Mouse (Mus musculus): ENCODE measurements around the gene Rac2. TPM values are rescaled to one million over a fixed set of nuclear protein-coding genes. Genes with fewer than 3 reads are reported as not detected.

Gene Rac2
- polyA plus RNA-seq, 1 experiment from 2014 or later, result 11.1 TPM

DNA sequence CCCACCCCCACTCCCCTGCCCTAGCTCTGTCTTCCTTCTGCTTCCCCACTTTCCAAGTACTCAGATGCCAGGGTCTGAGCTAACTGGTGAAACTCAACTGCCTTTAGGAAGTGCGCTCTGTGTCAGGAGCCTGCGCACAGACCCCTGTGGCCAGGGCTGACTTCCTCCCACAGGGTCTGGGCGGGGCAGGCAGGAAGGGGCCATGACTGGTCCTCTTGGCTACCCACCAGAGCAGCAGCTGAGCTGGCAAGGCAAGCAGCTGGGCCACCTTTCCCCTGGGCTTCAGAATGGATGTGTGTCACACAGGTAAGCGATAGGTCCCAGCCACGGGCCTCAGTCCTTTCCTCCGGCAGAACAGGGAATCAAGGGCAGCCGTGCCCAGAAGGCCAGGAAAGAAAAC lies 24.3 kb upstream of the Rac2 start, which contains the start of gene Cyth4:
Gene Cyth4 (plus strand): TSS at position 134 of the 400 bp plus-strand sequence.
- Histone ChIP-seq H3K9ac (no peak within 1 kb of the TSS), H3K36me3 (no peaks in the 10 kb centered on the region)
- WGBS, result 84% methylated on average over 7 of the region's 7 CpGs

DNA sequence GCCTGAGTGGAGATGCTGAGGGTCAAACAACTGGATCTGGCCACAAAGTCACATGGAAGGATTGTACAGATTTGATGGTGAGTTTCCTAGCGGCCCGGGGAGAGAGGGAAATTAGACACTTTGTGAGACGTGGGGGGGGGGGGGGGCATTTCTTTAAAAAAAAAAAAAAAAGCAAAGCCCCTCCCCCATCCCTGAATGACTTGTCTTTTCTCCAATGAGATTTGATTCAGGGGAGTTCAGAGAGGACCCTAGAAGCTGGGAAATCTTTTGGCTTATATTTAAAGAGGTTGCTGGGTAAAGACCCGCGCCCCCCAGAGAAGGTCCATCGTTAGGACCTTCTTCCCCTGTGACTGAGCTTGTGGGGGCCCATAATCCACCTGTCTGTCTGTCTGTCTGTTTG lies 23.9 kb upstream of the Rac2 start:
- Histone ChIP-seq H3K4me1 (peaks cover 3% of the 10 kb centered on the region; the same call in 1 of the 2 replicates), H3K4me3 (replicated peaks) (no peak overlapping the region), H3K36me3 (no peaks in the 10 kb centered on the region), H3K4me2 (no peak overlapping the region), H3K27ac (no peak overlapping the region), H3K9ac (no peak overlapping the region), H3K9me3 (replicated peaks) (no peaks in the 10 kb centered on the region), H3K27me3 (no peaks in the 10 kb centered on the region)
- ATAC-seq (replicated peaks; ENCODE audit: low FRiP score), result no peak
- WGBS, result 85% methylated on average over 6 of the region's 6 CpGs

More for the DNA sequence above, 24.3 kb upstream of the Rac2 start, which contains the start of gene Cyth4:
- H3K4me2 ChIP-seq, result peak within 1 kb of the TSS; percentile 5; the same call in 1 of the 2 replicates
- H3K4me1 ChIP-seq, result no peaks in the 10 kb centered on the region
- H3K4me3 ChIP-seq (replicated peaks), result no peak within 1 kb of the TSS
- no peaks in the 10 kb centered on the region for H3K27me3 ChIP-seq
- no peaks in the 10 kb centered on the region for H3K9me3 ChIP-seq (replicated peaks)
- ATAC-seq (replicated peaks; ENCODE audit: low FRiP score), result peak; percentile 41; the same call in 1 of the 2 replicates
- H3K27ac ChIP-seq, result peak within 1 kb of the TSS; percentile 7; the same call in 1 of the 2 replicates

DNA sequence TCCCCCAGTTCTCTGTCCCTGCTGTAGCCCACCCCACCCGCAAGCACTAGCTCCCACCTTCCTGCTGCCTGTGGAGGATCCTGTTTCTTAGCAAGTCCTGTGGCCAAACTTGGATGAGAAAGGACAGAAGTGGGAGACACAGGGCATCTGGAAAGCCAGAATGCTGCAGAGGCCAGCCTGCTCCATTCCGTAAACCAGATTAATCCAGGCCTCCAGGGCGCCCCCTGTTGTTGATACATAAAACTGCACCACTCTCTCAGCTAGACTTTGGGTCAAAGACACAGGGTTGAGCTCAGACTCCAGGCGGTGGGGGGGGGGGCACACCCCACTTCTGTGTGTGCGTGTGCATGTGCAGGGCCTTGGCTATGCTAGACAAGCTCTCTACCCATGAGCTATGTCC lies 22.9 kb upstream of the Rac2 start:
- Histone ChIP-seq H3K27ac (no peak overlapping the region), H3K9me3 (replicated peaks) (no peaks in the 10 kb centered on the region), H3K36me3 (no peaks in the 10 kb centered on the region), H3K4me2 (no peak overlapping the region), H3K9ac (no peak overlapping the region), H3K4me3 (replicated peaks) (no peak overlapping the region), H3K27me3 (no peaks in the 10 kb centered on the region), H3K4me1 (peaks cover 11% of the 10 kb centered on the region; the same call in 1 of the 2 replicates)
- 71% methylated on average over 5 of the region's 5 CpGs for WGBS
- no peak for ATAC-seq (replicated peaks; ENCODE audit: low FRiP score)

DNA sequence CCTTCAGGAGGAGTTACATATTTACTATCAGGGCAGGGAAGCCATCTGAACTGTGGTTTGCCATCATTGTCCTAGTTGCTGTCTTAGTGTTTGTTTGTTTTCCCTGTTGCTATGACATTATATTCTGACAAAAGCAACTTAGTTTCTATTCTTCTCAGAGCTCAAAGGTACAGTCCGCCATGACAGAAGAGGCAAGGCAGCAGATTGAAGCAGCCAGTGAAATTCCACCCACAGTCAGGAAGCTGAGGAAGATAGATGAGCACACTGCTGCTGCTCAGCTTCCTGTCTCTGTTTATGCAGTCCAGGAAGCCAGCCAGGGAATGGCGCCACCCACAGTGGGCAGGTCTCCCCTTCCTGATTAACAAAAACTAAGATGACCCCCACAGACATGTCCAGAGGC lies 22.2 kb upstream of the Rac2 start:
- no peak overlapping the region for H3K9ac ChIP-seq
- no peak overlapping the region for H3K4me2 ChIP-seq
- no peak overlapping the region for H3K27ac ChIP-seq
- ATAC-seq (replicated peaks; ENCODE audit: low FRiP score), result no peak
- no peaks in the 10 kb centered on the region for H3K27me3 ChIP-seq
- no peaks in the 10 kb centered on the region for H3K36me3 ChIP-seq
- no peaks in the 10 kb centered on the region for H3K9me3 ChIP-seq (replicated peaks)
- no peak overlapping the region for H3K4me3 ChIP-seq (replicated peaks)
- H3K4me1 ChIP-seq, result peaks cover 11% of the 10 kb centered on the region; the same call in 1 of the 2 replicates
- WGBS, result 89% methylated on average over 2 of the region's 2 CpGs

DNA sequence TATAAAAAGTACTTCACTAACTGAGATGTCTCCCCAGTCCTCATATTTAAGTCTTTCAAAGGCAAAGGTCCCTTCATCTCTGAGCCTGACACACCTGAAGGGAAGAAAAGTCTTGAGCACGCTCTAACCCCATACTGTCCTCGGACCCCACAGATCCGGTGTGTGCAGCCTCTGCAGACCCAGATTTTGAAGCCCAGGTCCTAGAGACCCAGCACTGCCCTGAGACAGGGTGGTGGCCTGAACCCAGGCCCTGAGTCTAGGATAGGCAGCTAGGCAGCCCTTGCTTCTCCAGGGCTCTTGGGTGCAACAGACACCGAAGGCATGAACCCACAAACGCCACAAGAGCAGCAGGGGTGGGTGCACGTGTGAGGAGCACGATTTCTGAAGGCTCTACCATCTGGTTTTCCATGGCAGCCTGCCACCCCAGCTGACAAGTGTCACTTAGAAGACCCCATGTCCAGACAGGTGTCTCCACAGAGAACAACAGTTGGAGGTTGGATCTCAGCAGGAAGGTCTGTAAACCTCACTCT lies 21.4 kb upstream of the Rac2 start:
- 91% methylated on average over 7 of the region's 7 CpGs for WGBS
- H3K9me3 ChIP-seq (replicated peaks), result no peaks in the 10 kb centered on the region
- ATAC-seq (replicated peaks; ENCODE audit: low FRiP score), result no peak
- no peak overlapping the region for H3K27ac ChIP-seq
- no peaks in the 10 kb centered on the region for H3K36me3 ChIP-seq
- H3K4me1 ChIP-seq, result peaks cover 11% of the 10 kb centered on the region; the same call in 1 of the 2 replicates
- no peak overlapping the region for H3K9ac ChIP-seq
- no peak overlapping the region for H3K4me2 ChIP-seq
- no peak overlapping the region for H3K4me3 ChIP-seq (replicated peaks)
- H3K27me3 ChIP-seq, result no peaks in the 10 kb centered on the region

DNA sequence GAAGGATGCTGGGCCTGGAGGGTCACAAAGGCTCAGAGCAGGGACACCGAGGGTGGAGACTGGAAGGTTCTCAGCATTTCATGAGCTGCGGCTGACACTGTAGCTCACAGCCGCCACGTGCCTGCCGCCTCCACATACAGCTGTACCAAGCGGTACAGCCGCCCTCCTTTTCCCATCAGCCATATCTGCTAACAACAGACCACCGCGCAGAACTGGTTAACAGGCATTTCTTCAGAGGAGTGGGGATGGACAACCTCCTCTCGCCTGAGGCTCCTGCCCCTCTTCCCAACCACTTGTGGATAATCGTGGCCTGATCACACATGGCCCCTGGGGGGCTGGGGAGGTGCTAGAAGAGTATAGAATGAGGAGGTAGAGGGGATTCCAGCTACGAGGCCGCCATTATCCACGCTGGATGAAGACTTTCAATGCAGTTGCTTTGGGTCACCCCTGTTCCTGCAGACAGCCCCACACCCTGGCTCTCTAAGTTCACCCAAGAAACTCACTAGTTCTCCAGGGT lies 19.9 kb upstream of the Rac2 start:
- Histone ChIP-seq H3K36me3 (no peaks in the 10 kb centered on the region), H3K4me3 (replicated peaks) (no peak overlapping the region), H3K4me1 (peaks cover 11% of the 10 kb centered on the region; the same call in 1 of the 2 replicates), H3K4me2 (no peak overlapping the region), H3K27me3 (no peaks in the 10 kb centered on the region), H3K9me3 (replicated peaks) (no peaks in the 10 kb centered on the region), H3K9ac (no peak overlapping the region), H3K27ac (no peak overlapping the region)
- 73% methylated on average over 14 of the region's 14 CpGs for WGBS
- ATAC-seq (replicated peaks; ENCODE audit: low FRiP score), result no peak

DNA sequence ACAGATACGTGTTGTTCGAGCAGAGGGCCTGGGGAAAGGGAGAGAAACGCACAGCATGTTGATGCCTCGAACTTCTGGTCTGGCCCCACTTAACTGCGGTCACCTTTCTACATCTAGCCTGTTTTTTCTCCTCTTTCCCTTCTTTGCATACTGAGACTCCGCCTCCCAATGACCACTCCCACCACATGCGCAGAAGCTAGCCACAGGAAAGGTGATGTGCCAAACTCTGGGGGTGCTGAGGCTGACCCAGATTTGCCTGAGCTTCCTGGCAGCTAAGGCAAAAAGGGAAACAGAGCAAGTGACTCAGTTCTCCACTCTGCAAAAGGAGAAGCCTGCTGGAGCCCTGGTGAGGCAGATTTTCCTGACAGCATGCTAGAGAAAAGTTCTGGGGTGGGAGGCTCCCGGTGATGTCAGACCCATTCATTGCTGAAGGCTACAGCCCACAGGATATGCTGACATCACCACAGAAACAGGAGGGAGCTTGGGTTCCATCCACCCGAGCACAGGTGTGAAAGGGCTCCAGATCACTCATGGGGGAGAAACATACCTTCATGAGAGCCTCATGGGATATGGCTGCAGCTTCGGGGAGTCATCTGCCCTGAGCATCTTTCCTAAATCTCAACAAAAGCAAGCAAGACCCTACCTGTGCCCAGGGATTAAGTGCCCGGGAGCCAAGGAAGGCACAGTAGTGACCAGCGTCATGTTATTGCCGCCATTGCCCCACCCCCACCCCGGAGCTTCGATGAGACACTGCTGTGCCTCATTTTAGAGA lies 19.3 kb upstream of the Rac2 start:
- 50% methylated on average over 15 of the region's 15 CpGs for WGBS
- ATAC-seq (replicated peaks; ENCODE audit: low FRiP score), result no peak
- Histone ChIP-seq H3K4me3 (replicated peaks) (no peak overlapping the region), H3K4me1 (peaks cover 11% of the 10 kb centered on the region; the same call in 1 of the 2 replicates), H3K4me2 (no peak overlapping the region), H3K9me3 (replicated peaks) (no peaks in the 10 kb centered on the region), H3K9ac (no peak overlapping the region), H3K27ac (no peak overlapping the region), H3K36me3 (no peaks in the 10 kb centered on the region), H3K27me3 (no peaks in the 10 kb centered on the region)

DNA sequence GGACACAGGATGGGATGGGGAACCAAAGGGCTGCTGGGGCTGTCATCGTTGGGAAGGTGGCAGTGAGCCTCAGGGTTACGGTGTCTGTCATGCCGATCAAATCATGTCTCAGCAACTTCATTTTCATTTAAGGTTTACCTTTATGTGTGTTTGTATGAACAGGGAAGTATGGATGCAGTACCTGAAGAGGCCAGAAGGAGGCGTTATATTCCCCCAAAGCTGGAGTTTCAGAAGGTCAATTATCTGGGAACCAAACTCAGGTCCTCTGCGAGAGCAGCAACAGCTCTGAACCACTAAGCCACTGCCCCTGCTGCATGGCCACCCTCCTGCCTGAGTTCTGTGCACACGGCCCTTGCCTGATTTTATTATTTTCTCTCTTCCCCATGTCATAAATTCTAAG lies 18.2 kb upstream of the Rac2 start:
- Histone ChIP-seq H3K4me3 (replicated peaks) (no peak overlapping the region), H3K27me3 (no peaks in the 10 kb centered on the region), H3K9me3 (replicated peaks) (no peaks in the 10 kb centered on the region), H3K27ac (no peak overlapping the region), H3K4me1 (peaks cover 11% of the 10 kb centered on the region; the same call in 1 of the 2 replicates), H3K36me3 (no peaks in the 10 kb centered on the region), H3K9ac (no peak overlapping the region), H3K4me2 (no peak overlapping the region)
- WGBS, result 73% methylated on average over 6 of the region's 6 CpGs
- no peak for ATAC-seq (replicated peaks; ENCODE audit: low FRiP score)

DNA sequence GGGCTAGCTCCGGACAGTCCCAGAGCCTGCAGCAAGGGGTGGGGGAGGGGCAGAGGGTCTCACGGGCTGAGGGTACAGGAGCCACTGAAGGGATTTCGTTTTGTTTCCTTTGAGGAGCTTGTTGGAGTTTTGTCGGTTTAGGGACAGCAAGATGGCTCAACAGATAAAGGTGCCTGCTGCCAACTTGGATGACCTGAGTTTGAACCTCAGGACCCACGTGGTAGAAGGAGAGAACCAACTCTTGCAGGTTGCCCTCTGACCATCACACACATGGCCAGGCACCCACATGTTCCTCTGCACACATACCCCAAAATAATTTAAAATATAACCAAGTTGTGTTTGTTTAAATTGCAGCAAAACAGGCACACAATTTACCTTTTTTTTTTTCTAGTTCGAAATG lies 17.4 kb upstream of the Rac2 start:
- no peak for ATAC-seq (replicated peaks; ENCODE audit: low FRiP score)
- Histone ChIP-seq H3K27ac (no peak overlapping the region), H3K4me1 (peaks cover 11% of the 10 kb centered on the region; the same call in 1 of the 2 replicates), H3K4me3 (replicated peaks) (no peak overlapping the region), H3K9ac (no peak overlapping the region), H3K9me3 (replicated peaks) (no peaks in the 10 kb centered on the region), H3K36me3 (no peaks in the 10 kb centered on the region), H3K4me2 (no peak overlapping the region), H3K27me3 (no peaks in the 10 kb centered on the region)
- 64% methylated on average over 6 of the region's 6 CpGs for WGBS

DNA sequence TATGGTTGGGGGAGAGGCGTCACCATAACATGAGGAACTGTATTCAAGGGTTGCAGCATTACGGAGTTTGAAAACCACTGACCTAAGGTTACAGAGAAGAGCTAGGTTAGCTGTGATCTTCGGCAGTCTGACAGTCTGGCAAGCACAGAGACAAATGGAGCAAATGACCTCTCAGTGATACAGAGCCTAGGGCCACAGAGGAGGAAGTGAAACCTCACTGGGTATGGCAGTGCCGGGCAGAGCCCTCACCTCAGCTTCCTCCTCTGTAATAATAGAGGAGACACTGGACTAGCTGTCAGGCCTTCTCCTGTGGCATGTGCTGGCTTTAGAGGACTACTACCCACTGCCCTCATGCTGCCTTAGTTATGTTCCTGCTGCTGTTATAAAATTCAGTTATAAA lies 16.3 kb upstream of the Rac2 start:
- Histone ChIP-seq H3K27ac (no peak overlapping the region), H3K4me1 (peaks cover 11% of the 10 kb centered on the region; the same call in 1 of the 2 replicates), H3K4me2 (no peak overlapping the region), H3K9ac (no peak overlapping the region), H3K4me3 (replicated peaks) (no peak overlapping the region), H3K9me3 (replicated peaks) (0 out of 2 replicates have a peak, but pooled peaks cover 3% of the 10 kb centered on the region), H3K36me3 (no peaks in the 10 kb centered on the region), H3K27me3 (no peaks in the 10 kb centered on the region)
- WGBS, result 81% methylated on average over 4 of the region's 4 CpGs
- no peak for ATAC-seq (replicated peaks; ENCODE audit: low FRiP score)

DNA sequence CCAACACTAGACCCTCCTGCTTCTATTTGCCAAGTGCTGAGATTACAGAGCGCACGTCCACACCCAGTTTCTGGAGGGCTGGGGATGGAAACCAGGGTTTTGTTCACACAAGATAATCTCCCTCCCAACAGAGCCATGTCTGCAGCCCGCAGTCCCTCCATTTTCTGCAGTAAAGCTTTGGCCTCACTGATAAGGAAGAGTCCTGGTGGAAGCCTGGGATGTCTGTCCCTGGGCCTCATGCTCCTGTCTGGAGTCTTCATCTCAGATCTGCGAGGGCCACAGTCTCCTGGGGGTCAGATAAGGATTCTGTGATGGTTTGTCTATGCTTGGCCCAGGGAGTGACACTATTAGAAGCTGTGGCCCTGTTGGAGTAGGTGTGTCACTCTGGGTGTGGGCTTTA lies 15.5 kb upstream of the Rac2 start:
- WGBS, result 91% methylated on average over 4 of the region's 4 CpGs
- no peak overlapping the region for H3K4me3 ChIP-seq (replicated peaks)
- H3K9ac ChIP-seq, result no peak overlapping the region
- H3K27ac ChIP-seq, result no peak overlapping the region
- no peaks in the 10 kb centered on the region for H3K36me3 ChIP-seq
- H3K9me3 ChIP-seq (replicated peaks), result 0 out of 2 replicates have a peak, but pooled peaks cover 3% of the 10 kb centered on the region
- H3K4me2 ChIP-seq, result no peak overlapping the region
- 0 out of 2 replicates have a peak, but pooled peaks cover 3% of the 10 kb centered on the region for H3K27me3 ChIP-seq
- no peak for ATAC-seq (replicated peaks; ENCODE audit: low FRiP score)
- peaks cover 11% of the 10 kb centered on the region; the same call in 1 of the 2 replicates for H3K4me1 ChIP-seq

Data from kidney, embryonic 15.5 days (tissue).